7 mouse cellular contexts compared by ENCODE assay signal in genomic region chr2:12883276-12883914, GRCm38 (mm10). TPM values are rescaled to one million over a fixed set of nuclear protein-coding genes. Genes with fewer than 3 reads are reported as not detected.
DNase-seq lines count a peak whose midpoint lies in the region.

No protein-coding gene starts in this region.

- DNase-seq in ovary, postnatal 14 days (ENCODE audit: low spot score) = peak; percentile 6
- no peak for DNase-seq in ovary, adult 18-20 months (ENCODE audit: low spot score)
- peak; percentile 18 to 79 for DNase-seq in frontal cortex, adult 2 months (ENCODE audit: extremely low spot score in 1 of 2, low spot score in 1 of 2)
- peak; percentile 67 to 73 for DNase-seq in layer of hippocampus, postnatal 36 days
- peak; percentile 39 for DNase-seq in right cerebral cortex, postnatal 4 days
- no peak for DNase-seq in adrenal gland, postnatal 14 days
- DNase-seq in ovary, postnatal 10 days (ENCODE audit: low spot score) = no peak

RNA-seq across cellular contexts. Expression of gene Pter, which starts 40.4 kb away (rescaled TPM):
- polyA plus RNA-seq in frontal cortex, adult 2 months (2012; rRNA removed) = 2.2 and 3.5 TPM in 2 replicates
- total RNA-seq in layer of hippocampus, postnatal 36 days (2021) = 1 to 10 TPM in 1 of 2 experiments, under 1 TPM in 1; 0.99 to 1.1 TPM
- total RNA-seq in adrenal gland, postnatal 14 days (2021) = 13.2 and 20.5 TPM in 2 replicates

Comparison
In these comparisons a context has a peak if more than half of its experiments do, and no peak if none do; other contexts are left out.
1. DNase-seq: peak in ovary, postnatal 14 days (single experiment), frontal cortex, adult 2 months (2 of 2), layer of hippocampus, postnatal 36 days (2 of 2) and right cerebral cortex, postnatal 4 days (single experiment); none in ovary, adult 18-20 months (single experiment), adrenal gland, postnatal 14 days (single experiment) and ovary, postnatal 10 days (single experiment).